ENCODE assay signal across 25 mouse cellular contexts in genomic region chr2:165376001-165376400, GRCm38 (mm10). TPM values are rescaled to one million over a fixed set of nuclear protein-coding genes. Genes with fewer than 3 reads are reported as not detected.
"Had no signal": no experiment of that assay in that cellular context is flagged by ENCODE, and none has a peak within 500 bp of the region (broad histone marks: within the 10 kb centered on the region; RNA-seq: fewer than 3 reads in every experiment).

No protein-coding gene starts in this region.

- H3K4me3 ChIP-seq: kidney, embryonic 15.5 days; limb, embryonic 10.5 days; limb, embryonic 13.5 days; liver, embryonic 12.5 days; liver, embryonic 15.5 days had no signal

- H3K4me1 ChIP-seq: kidney, embryonic 15.5 days; limb, embryonic 10.5 days; limb, embryonic 13.5 days; liver, embryonic 15.5 days had no signal

- H3K4me2 ChIP-seq: kidney, embryonic 15.5 days; limb, embryonic 13.5 days; liver, embryonic 12.5 days; liver, embryonic 15.5 days; midbrain, embryonic 11.5 days had no signal

- DNase-seq: kidney, adult 8-10 months; kidney, postnatal 14 days; kidney, postnatal 4 days; liver; lung, adult 18-20 months; midbrain, embryonic 14.5 days; right cerebral cortex, postnatal 14 days; right cerebral cortex, postnatal 4 days; thymus, adult 2 months; thymus, postnatal 25 days had no signal

- H3K27ac ChIP-seq: kidney, embryonic 15.5 days; limb, embryonic 10.5 days; limb, embryonic 13.5 days; liver, embryonic 12.5 days; liver, embryonic 15.5 days; stomach, postnatal 0 days had no signal

- H3K9ac ChIP-seq: kidney, embryonic 15.5 days; limb, embryonic 13.5 days; liver, embryonic 12.5 days; liver, embryonic 15.5 days had no signal

- H3K9me3 ChIP-seq: liver, embryonic 15.5 days had no signal

- H3K27me3 ChIP-seq: kidney, embryonic 15.5 days; limb, embryonic 13.5 days; liver, embryonic 12.5 days; liver, embryonic 15.5 days had no signal

- ATAC-seq: liver, embryonic 12.5 days had no signal

RNA-seq across cellular contexts. Expression of gene Zfp663, which starts 7.5 kb away (rescaled TPM):
- total RNA-seq: megakaryocyte-erythroid progenitor cell, adult 5-6 weeks had no signal
- polyA plus RNA-seq: liver, embryonic 15.5 days; thymus, adult 2 months had no signal

RNA-seq across cellular contexts. Expression of gene Zfp334, which starts 12.1 kb away (rescaled TPM):
- total RNA-seq: megakaryocyte-erythroid progenitor cell, adult 5-6 weeks had no signal

RNA-seq across cellular contexts. Expression of gene Ocstamp, which starts 24.2 kb away (rescaled TPM):
- total RNA-seq: layer of hippocampus, adult 18-20 months; layer of hippocampus, postnatal 14 days; left cerebral cortex, adult 8-10 months; left cerebral cortex, postnatal 25 days; megakaryocyte-erythroid progenitor cell, adult 5-6 weeks; midbrain, postnatal 0 days had no signal
- polyA plus RNA-seq: neural tube, embryonic 11.5 days; neural tube, embryonic 14.5 days had no signal
